Comparison of ENCODE assay signal across 13 mouse cellular contexts in the genomic region with DNA sequence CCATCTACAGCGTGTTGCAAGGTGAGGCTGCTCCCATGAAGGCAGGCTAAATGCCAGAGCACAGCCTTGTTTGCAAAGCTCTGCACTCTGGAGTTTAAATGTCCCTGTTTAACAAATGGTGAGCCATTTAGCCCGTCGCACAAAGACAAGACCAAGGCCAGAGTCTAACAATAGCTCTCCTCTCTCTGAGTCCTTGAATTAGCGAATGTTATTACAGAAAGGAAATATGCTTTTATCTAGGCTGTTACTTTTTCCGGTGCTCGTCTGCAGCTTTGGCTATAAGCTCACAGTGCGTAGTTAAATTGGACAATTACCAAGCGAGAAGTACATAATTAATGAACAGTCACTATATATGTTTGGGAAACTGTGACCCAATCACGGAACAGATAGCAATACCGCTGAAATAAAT.
DNase-seq lines count a peak whose midpoint lies in the region; ATAC-seq and TF ChIP-seq lines count a peak whose summit lies in the region.
"Had no signal": no experiment of that assay in that cellular context is flagged by ENCODE, and none has a peak within 500 bp of the region (broad histone marks: within the 10 kb centered on the region; RNA-seq: fewer than 3 reads in every experiment).

No protein-coding gene starts in this region.

- no peaks in the 10 kb centered on the region for H3K27me3 ChIP-seq in forebrain, embryonic 11.5 days (ENCODE audit: control insufficient read depth, insufficient read depth, low read length)
- no peaks in the 10 kb centered on the region for H3K27me3 ChIP-seq in forebrain, embryonic 10.5 days (ENCODE audit: poor library complexity, severe bottlenecking)
- H3K27me3 ChIP-seq in lung, embryonic 15.5 days = no peaks in the 10 kb centered on the region
- H3K27me3 ChIP-seq: heart, embryonic 13.5 days; hindbrain, embryonic 15.5 days had no signal

- H3K9me3 ChIP-seq in forebrain, embryonic 11.5 days (ENCODE audit: control insufficient read depth, low read length) = no peaks in the 10 kb centered on the region
- H3K9me3 ChIP-seq in forebrain, embryonic 10.5 days = no peaks in the 10 kb centered on the region
- no peaks in the 10 kb centered on the region for H3K9me3 ChIP-seq in lung, embryonic 15.5 days
- H3K9me3 ChIP-seq: heart, embryonic 13.5 days; hindbrain, embryonic 15.5 days had no signal

- DNase-seq in forebrain, embryonic 11.5 days (ENCODE audit: low spot score) = peak; percentile 42
- no peak for DNase-seq in forebrain, embryonic 10.5 days (ENCODE audit: extremely low spot score, low spot score)
- DNase-seq in lung, adult 2 months = no peak
- DNase-seq in ES-CJ7 (ENCODE audit: low read depth, low spot score) = peak; percentile 70
- peak; percentile 23 for DNase-seq in brain, adult 2 months (ENCODE audit: low read depth, low spot score)
- no peak for DNase-seq in yolk sac, embryonic 10.5 days (ENCODE audit: low spot score)
- DNase-seq: cerebellum, adult 9-11 months; gastrocnemius, adult 2 months; liver, postnatal 0 days had no signal

- H3K27ac ChIP-seq in forebrain, embryonic 11.5 days (ENCODE audit: low read depth, low read length) = no peak overlapping the region
- no peak overlapping the region; the same call in 1 of the 2 replicates for H3K27ac ChIP-seq in forebrain, embryonic 10.5 days
- peak overlapping the region; percentile 21 for H3K27ac ChIP-seq in lung, embryonic 15.5 days
- H3K27ac ChIP-seq: gastrocnemius, adult 2 months; heart, embryonic 13.5 days; hindbrain, embryonic 15.5 days had no signal

- no peak overlapping the region for H3K4me2 ChIP-seq in forebrain, embryonic 11.5 days (ENCODE audit: low read depth, low read length, severe bottlenecking)
- no peak overlapping the region for H3K4me2 ChIP-seq in lung, embryonic 15.5 days
- H3K4me2 ChIP-seq: heart, embryonic 13.5 days; hindbrain, embryonic 15.5 days had no signal

- WGBS in forebrain, embryonic 11.5 days = 34% methylated on average over 10 of the region's 10 CpGs
- WGBS in forebrain, embryonic 10.5 days = 71% methylated on average over 10 of the region's 10 CpGs
- WGBS in lung, embryonic 15.5 days = 28% methylated on average over 10 of the region's 10 CpGs
- 38% methylated on average over 10 of the region's 10 CpGs for WGBS in lung, adult 2 months

- H3K4me1 ChIP-seq in forebrain, embryonic 11.5 days (replicated peaks; ENCODE audit: control insufficient read depth, insufficient read depth, low read length) = peaks cover 10% of the 10 kb centered on the region
- peaks cover 51% of the 10 kb centered on the region for H3K4me1 ChIP-seq in forebrain, embryonic 10.5 days
- H3K4me1 ChIP-seq in lung, embryonic 15.5 days = peaks cover 3% of the 10 kb centered on the region; the same call in 1 of the 2 replicates
- H3K4me1 ChIP-seq in lung, adult 2 months (ENCODE audit: control insufficient read depth, insufficient read depth, low read length) = no peaks in the 10 kb centered on the region

- no peak for ATAC-seq in forebrain, embryonic 11.5 days (replicated peaks; ENCODE audit: low FRiP score)
- no peak for ATAC-seq in lung, embryonic 15.5 days (ENCODE audit: borderline replicate concordance, extremely low read depth, low FRiP score, low TSS enrichment)
- ATAC-seq in granulocyte monocyte progenitor cell, adult 5-6 weeks (replicated peaks; ENCODE audit: poor library complexity, severe bottlenecking) = no peak
- ATAC-seq: liver, postnatal 0 days had no signal

- TF ChIP-seq CTCF in lung, adult 2 months (IDR thresholded peaks at IDR 0.05; ENCODE audit: insufficient read depth, low read length) = no peak

- TF ChIP-seq POLR2A in lung, adult 2 months (IDR thresholded peaks at IDR 0.05; ENCODE audit: borderline replicate concordance, extremely low read depth, low read depth, low read length) = no peak

- H3K9ac ChIP-seq in forebrain, embryonic 11.5 days (ENCODE audit: low read length) = no peak overlapping the region
- no peak overlapping the region for H3K9ac ChIP-seq in lung, embryonic 15.5 days
- H3K9ac ChIP-seq: heart, embryonic 13.5 days; hindbrain, embryonic 15.5 days; liver, postnatal 0 days had no signal

- no peaks in the 10 kb centered on the region for H3K36me3 ChIP-seq in forebrain, embryonic 11.5 days (ENCODE audit: control insufficient read depth, insufficient read depth, low read length)
- no peaks in the 10 kb centered on the region for H3K36me3 ChIP-seq in forebrain, embryonic 10.5 days (replicated peaks)
- H3K36me3 ChIP-seq in lung, embryonic 15.5 days = no peaks in the 10 kb centered on the region
- H3K36me3 ChIP-seq: heart, embryonic 13.5 days; hindbrain, embryonic 15.5 days had no signal

- no peak overlapping the region for H3K4me3 ChIP-seq in forebrain, embryonic 11.5 days (ENCODE audit: low read depth, low read length)
- no peak overlapping the region for H3K4me3 ChIP-seq in forebrain, embryonic 10.5 days
- H3K4me3 ChIP-seq in lung, embryonic 15.5 days = no peak overlapping the region
- no peak overlapping the region for H3K4me3 ChIP-seq in lung, adult 2 months (replicated peaks; ENCODE audit: extremely low read depth, low read depth, low read length)
- H3K4me3 ChIP-seq: gastrocnemius, adult 2 months; heart, embryonic 13.5 days; hindbrain, embryonic 15.5 days had no signal

Comparison
In these comparisons a context has a peak if more than half of its experiments do, and no peak if none do; other contexts are left out.
1. DNase-seq: peak in forebrain, embryonic 11.5 days (single experiment), ES-CJ7 (single experiment) and brain, adult 2 months (single experiment); none in forebrain, embryonic 10.5 days (single experiment), lung, adult 2 months (single experiment) and yolk sac, embryonic 10.5 days (single experiment).